Mouse (Mus musculus) CD4-positive, CD25-positive, alpha-beta regulatory T cell, adult 4 months (primary cell): ENCODE results near the gene Tcn2. TPM values are rescaled to one million over a fixed set of nuclear protein-coding genes. Genes with fewer than 3 reads are reported as not detected.
A peak's percentile ranks its signal among the peaks of the same experiment; 100 is the strongest.
"Not testable (repeated sequence)": the region's sequence is repeated elsewhere in the genome, so short reads cannot be mapped to it uniquely, and the experiment has no call there.

ENCODE experiments used
- ATAC-seq: one replicate; pipeline ENCODE4 v1.8.0; 2017
- polyA plus RNA-seq, 2 experiments: library from polyadenylated mRNA; unstranded; fragments of 100-300 nt; shearing (Covaris generic); gene quantifications; one replicate each; pipeline ENCODE4 v1.2.1; 2017

Gene Tcn2
- polyA plus RNA-seq, 2 experiments from 2014 or later = 28.0 to 31.2 TPM

GRCm38 (mm10) chr11:3930019-3930418 is 1.9 kb downstream of the Tcn2 start:
- no peak for ATAC-seq

- no peak for ATAC-seq
These were observed 6.0 kb downstream of the Tcn2 start for GRCm38 (mm10) chr11:3925916-3926315.

GRCm38 (mm10) chr11:3922731-3923130 is 9.2 kb downstream of the Tcn2 start:
- no peak for ATAC-seq

- no peak for ATAC-seq
These were observed 9.8 kb downstream of the Tcn2 start for GRCm38 (mm10) chr11:3922115-3922514.

GRCm38 (mm10) chr11:3921281-3921850 is 10.6 kb downstream of the Tcn2 start:
- ATAC-seq = peak; percentile 68

GRCm38 (mm10) chr11:3920476-3920875 is 11.5 kb downstream of the Tcn2 start:
- ATAC-seq = no peak

GRCm38 (mm10) chr11:3918738-3919137 is 13.2 kb downstream of the Tcn2 start:
- ATAC-seq = no peak

- peak; percentile 63 for ATAC-seq
These were observed 17.7 kb downstream of the Tcn2 start, which contains the start of gene Slc35e4 for GRCm38 (mm10) chr11:3914109-3914840. TSS of gene Slc35e4 (minus strand) at chr11:3914664.

- peak; percentile 83 for ATAC-seq
These were observed 18.4 kb downstream of the Tcn2 start for GRCm38 (mm10) chr11:3913316-3914108.

- no peak for ATAC-seq
These were observed 19.1 kb downstream of the Tcn2 start for GRCm38 (mm10) chr11:3912875-3913271.

- ATAC-seq = no peak
These were observed 19.7 kb downstream of the Tcn2 start for GRCm38 (mm10) chr11:3912100-3912874.

- ATAC-seq = not testable (repeated sequence)
These were observed 20.5 kb downstream of the Tcn2 start for GRCm38 (mm10) chr11:3911440-3911839.

GRCm38 (mm10) chr11:3910513-3911310 is 21.2 kb downstream of the Tcn2 start:
- no peak for ATAC-seq

- ATAC-seq = no peak
These were observed 22.7 kb downstream of the Tcn2 start for GRCm38 (mm10) chr11:3909236-3909635.

GRCm38 (mm10) chr11:3905446-3905845 is 26.5 kb downstream of the Tcn2 start:
- no peak for ATAC-seq

- no peak for ATAC-seq
These were observed 27.3 kb downstream of the Tcn2 start for GRCm38 (mm10) chr11:3904673-3905072.

GRCm38 (mm10) chr11:3903046-3903445 is 28.9 kb downstream of the Tcn2 start:
- ATAC-seq = no peak

- ATAC-seq = no peak
These were observed 29.4 kb downstream of the Tcn2 start for GRCm38 (mm10) chr11:3902516-3902915.

GRCm38 (mm10) chr11:3900296-3900695 is 31.7 kb downstream of the Tcn2 start:
- ATAC-seq = no peak

GRCm38 (mm10) chr11:3895933-3896332 is 36.0 kb downstream of the Tcn2 start:
- no peak for ATAC-seq

- ATAC-seq = no peak
These were observed 36.5 kb downstream of the Tcn2 start for GRCm38 (mm10) chr11:3895458-3895857.
